Mouse (Mus musculus) embryonic facial prominence, embryonic 11.5 days (tissue): Measurements from ENCODE around the gene Ankrd31. TPM values are rescaled to one million over a fixed set of nuclear protein-coding genes. Genes with fewer than 3 reads are reported as not detected.

Source experiments
- ATAC-seq: fragments of 200-750 bp; cut with Nextera tagmentation; replicated peaks from 2 replicates; pipeline ENCODE4 v1.8.0; 2017; ENCODE audit warnings: low read depth; ENCODE audit not compliant: insufficient number of reproducible peaks, low FRiP score, low TSS enrichment
- DNase-seq: peaks from one replicate; pipeline ENCODE4 v3.0.0-alpha.2; 2015; ENCODE audit warnings: low spot score
- H3K27ac ChIP-seq: fragments of 300-500 bp; sonication (generic); replicated peaks from 2 replicates; pipeline ENCODE4 v1.5.1; 2014; ENCODE audit warnings: mild to moderate bottlenecking, low read depth, low read length, control low read depth
- H3K27me3 ChIP-seq: fragments of 300-500 bp; sonication (generic); 2 replicates; pipeline ENCODE4 v1.6.1; 2014; ENCODE audit warnings: mild to moderate bottlenecking, low read length, moderate library complexity, mixed read lengths; ENCODE audit not compliant: control insufficient read depth, insufficient read depth
- H3K36me3 ChIP-seq: fragments of 300-500 bp; sonication (generic); replicated peaks from 2 replicates; pipeline ENCODE4 v1.6.1; 2014; ENCODE audit warnings: low read depth, mild to moderate bottlenecking, low read length, moderate library complexity, mixed read lengths; ENCODE audit not compliant: control insufficient read depth, insufficient read depth
- H3K4me1 ChIP-seq: fragments of 300-500 bp; sonication (generic); 2 replicates; pipeline ENCODE4 v1.6.1; 2014; ENCODE audit warnings: low read length, mixed read lengths; ENCODE audit not compliant: control insufficient read depth, insufficient read depth
- H3K4me2 ChIP-seq: fragments of 300-500 bp; sonication (generic); 2 replicates; pipeline ENCODE4 v1.6.1; 2014; ENCODE audit warnings: low read depth, mild to moderate bottlenecking, control low read depth, low read length, moderate library complexity
- H3K4me3 ChIP-seq: fragments of 300-500 bp; sonication (generic); 2 replicates; pipeline ENCODE4 v1.5.1; 2014; ENCODE audit warnings: low read depth, low read length, control low read depth
- H3K9ac ChIP-seq: fragments of 300-500 bp; sonication (generic); replicated peaks from 2 replicates; pipeline ENCODE4 v1.6.1; 2014; ENCODE audit warnings: mild to moderate bottlenecking, control low read depth, low read length
- H3K9me3 ChIP-seq: fragments of 300-500 bp; sonication (generic); replicated peaks from 2 replicates; pipeline ENCODE4 v1.6.1; 2016; ENCODE audit warnings: mild to moderate bottlenecking, low read length, inconsistent platforms, mixed read lengths; ENCODE audit not compliant: control insufficient read depth
- WGBS: fragments of 180-500 bp; shearing (Covaris S2); extraction: QIAGEN DNeasy Blood & Tissue Kit; methylation state at CpG from one replicate; pipeline ENCODE4 v1.1.7; 2014; 5-methylcytosine and 5-hydroxymethylcytosine counted together
- polyA plus RNA-seq: library from polyadenylated mRNA; unstranded; fragments of >200 nt; fragmentation: Nextera tagmentation; extraction: Ambion mirVana; gene quantifications from 2 replicates; pipeline ENCODE4 v1.2.1, GENCODE M21; 2014

Ankrd31 gene
- polyA plus RNA-seq, 1 experiment from 2014 or later, result not detected

GRCm38 (mm10) chr13:96947722-96948121 lies 199.7 kb downstream of the Ankrd31 start:
- no peak overlapping the region for H3K27ac ChIP-seq

GRCm38 (mm10) chr13:96951880-96952279 lies 203.8 kb downstream of the Ankrd31 start:
- Histone ChIP-seq H3K9ac (no peak overlapping the region), H3K4me3 (no peak overlapping the region), H3K4me2 (no peak overlapping the region), H3K36me3 (no peaks in the 10 kb centered on the region), H3K27ac (no peak overlapping the region), H3K9me3 (no peaks in the 10 kb centered on the region), H3K4me1 (no peaks in the 10 kb centered on the region), H3K27me3 (no peaks in the 10 kb centered on the region)
- DNase-seq, result no peak
- ATAC-seq, result no peak
- 74% methylated on average over 2 of the region's 2 CpGs for WGBS

More at GRCm38 (mm10) chr13:96947722-96948121, 199.7 kb downstream of the Ankrd31 start:
- Histone ChIP-seq H3K36me3 (no peaks in the 10 kb centered on the region), H3K4me2 (no peak overlapping the region), H3K27me3 (no peaks in the 10 kb centered on the region), H3K4me3 (no peak overlapping the region), H3K4me1 (no peaks in the 10 kb centered on the region), H3K9ac (no peak overlapping the region), H3K9me3 (no peaks in the 10 kb centered on the region)
- ATAC-seq (no peak), DNase-seq (no peak)
- 83% methylated on average over 7 of the region's 7 CpGs for WGBS

GRCm38 (mm10) chr13:96956466-96956865 lies 208.4 kb downstream of the Ankrd31 start:
- Histone ChIP-seq H3K4me3 (no peak overlapping the region), H3K27me3 (no peaks in the 10 kb centered on the region), H3K27ac (no peak overlapping the region), H3K4me2 (no peak overlapping the region), H3K4me1 (no peaks in the 10 kb centered on the region), H3K36me3 (no peaks in the 10 kb centered on the region), H3K9me3 (no peaks in the 10 kb centered on the region), H3K9ac (no peak overlapping the region)
- DNase-seq (no peak), ATAC-seq (no peak)
- WGBS, result 93% methylated on average over 6 of the region's 6 CpGs

Other genes with a start within 250 kb of the Ankrd31 start
- 7.5 and 9.1 TPM in 2 replicates for gene Polk, start 205.7 kb upstream of the Ankrd31 start, polyA plus RNA-seq
- 6.9 and 7.6 TPM in 2 replicates for gene Col4a3bp, start 205.7 kb upstream of the Ankrd31 start, polyA plus RNA-seq
- 155 and 163 TPM in 2 replicates for gene Hmgcr, start 77.3 kb upstream of the Ankrd31 start, polyA plus RNA-seq
- 0.07 and 0.10 TPM in 2 replicates for gene Gcnt4, start 176.4 kb downstream of the Ankrd31 start, polyA plus RNA-seq